Mouse (Mus musculus) cerebellum, adult 2 months (tissue): ENCODE measurements around the gene Gm2663. TPM values are rescaled to one million over a fixed set of nuclear protein-coding genes. Genes with fewer than 3 reads are reported as not detected.

ENCODE experiments used
- DNase-seq, 2 experiments: peaks; one replicate each; pipeline ENCODE4 v3.0.0; 2021
- H3K27ac ChIP-seq: fragments of 200-500 bp; 2 replicates; pipeline ENCODE4 v1.5.1; 2012; ENCODE audit warnings: low read length, control low read depth, inconsistent platforms; ENCODE audit not compliant: insufficient read depth
- H3K27me3 ChIP-seq: fragments of 200-500 bp; 2 replicates; pipeline ENCODE4 v1.6.1; 2012; ENCODE audit warnings: inconsistent platforms, mild to moderate bottlenecking, low read length, moderate library complexity; ENCODE audit not compliant: control insufficient read depth, insufficient read depth
- H3K4me1 ChIP-seq: fragments of 200-500 bp; 2 replicates; pipeline ENCODE4 v1.6.1; 2011; ENCODE audit warnings: low read length; ENCODE audit not compliant: control insufficient read depth, insufficient read depth
- H3K4me3 ChIP-seq: fragments of 200-500 bp; replicated peaks from 2 replicates; pipeline ENCODE3; 2011; ENCODE audit warnings: mild to moderate bottlenecking, low read depth, low read length, control low read depth; ENCODE audit not compliant: insufficient read depth
- CTCF ChIP-seq: fragments of 200-500 bp; IDR thresholded peaks from 2 replicates; pipeline ENCODE4 v1.5.1; 2011; ENCODE audit warnings: low read depth, mild to moderate bottlenecking, control low read depth, low read length, moderate library complexity, borderline replicate concordance; ENCODE audit not compliant: insufficient read depth
- POLR2A ChIP-seq: fragments of 200-500 bp; IDR thresholded peaks from 2 replicates; pipeline ENCODE4 v1.6.1; 2011; ENCODE audit warnings: low read length, control low read depth, borderline replicate concordance; ENCODE audit not compliant: insufficient read depth
- polyA plus RNA-seq: library from polyadenylated mRNA; depleted of rRNA; stranded (reverse); fragments of >200 nt; gene quantifications from 2 replicates; pipeline ENCODE4 v1.2.3, GENCODE M21; 2012; rRNA removed

Gene Gm2663
- polyA plus RNA-seq, 1 experiment = not detected

- Histone ChIP-seq H3K4me3 (no peak within 1 kb of the TSS), H3K27ac (no peak within 1 kb of the TSS), H3K4me1 (no peaks in the 10 kb centered on the region), H3K27me3 (no peaks in the 10 kb centered on the region)
- TF ChIP-seq POLR2A (no peak), CTCF (no peak)
- no peak for DNase-seq
Measured at GRCm38 (mm10) chr6:40951770-40952169, 47.5 kb downstream of the Gm2663 start, which contains the start of gene Gm4744. Gene Gm4744 (minus strand): TSS chr6:40951870.

Other genes starting within 250 kb of the Gm2663 start
- gene Moxd2, start 112.0 kb downstream of the Gm2663 start, polyA plus RNA-seq = not detected in 2 replicates
- not detected in 2 replicates for gene Prss58, start 99.1 kb downstream of the Gm2663 start, polyA plus RNA-seq
- not detected in 2 replicates for gene 1700074P13Rik, start 58.9 kb downstream of the Gm2663 start, polyA plus RNA-seq
- not detected in 2 replicates for gene Gm4744, start 47.6 kb downstream of the Gm2663 start, polyA plus RNA-seq
- gene 1810009J06Rik, start 34.7 kb downstream of the Gm2663 start, polyA plus RNA-seq = not detected in 2 replicates
- 0.05 TPM in 1 of 2 replicates, not detected in the other for gene 2210010C04Rik, start 36.0 kb upstream of the Gm2663 start, polyA plus RNA-seq